Mouse (Mus musculus): ENCODE results near the gene Cck. TPM values are rescaled to one million over a fixed set of nuclear protein-coding genes. Genes with fewer than 3 reads are reported as not detected.

Cck gene
- 149 and 150 TPM in 2 replicates for polyA plus RNA-seq (2015; fragmentation: Nextera tagmentation; extraction: Ambion mirVana)

DNA sequence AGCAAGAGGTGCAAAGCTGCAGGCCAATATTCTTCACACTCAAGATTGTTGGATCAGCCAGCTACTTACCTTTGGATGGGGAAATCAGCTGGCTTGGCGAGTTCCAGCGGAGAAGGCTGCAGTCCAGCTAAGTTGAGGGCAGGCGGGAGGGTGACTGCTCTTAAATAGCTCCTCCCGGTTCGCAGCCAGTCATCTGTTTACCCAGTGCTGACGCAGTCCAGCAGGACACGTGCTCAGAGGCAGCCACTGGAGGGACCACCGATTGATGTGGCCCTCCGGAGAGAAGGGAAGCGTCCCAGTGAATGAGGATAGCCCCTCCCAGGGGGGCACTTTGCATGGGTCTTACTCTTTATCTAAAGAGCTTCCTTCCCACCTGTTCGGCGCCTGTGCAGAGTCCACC is at the start of gene Cck:
TSS of gene Cck (minus strand) at position 166 of the 400 bp plus-strand sequence.

Other genes with a start within 250 kb of the Cck start
- gene Ulk4, start 218.5 kb downstream of the Cck start, polyA plus RNA-seq (2015; fragmentation: Nextera tagmentation; extraction: Ambion mirVana): 72.4 and 81.1 TPM in 2 replicates
- 47.8 and 51.4 TPM in 2 replicates for gene Trak1, start 198.2 kb downstream of the Cck start, polyA plus RNA-seq (2015; fragmentation: Nextera tagmentation; extraction: Ambion mirVana)
- gene Lyzl4, start 146.4 kb upstream of the Cck start, polyA plus RNA-seq (2015; fragmentation: Nextera tagmentation; extraction: Ambion mirVana): 0.39 and 0.43 TPM in 2 replicates
- gene Vipr1, start 147.0 kb upstream of the Cck start, polyA plus RNA-seq (2015; fragmentation: Nextera tagmentation; extraction: Ambion mirVana): 0.40 and 0.57 TPM in 2 replicates
- gene Sec22c, start 209.8 kb upstream of the Cck start, polyA plus RNA-seq (2015; fragmentation: Nextera tagmentation; extraction: Ambion mirVana): 18.5 and 21.0 TPM in 2 replicates
- gene Ss18l2, start 214.6 kb upstream of the Cck start, polyA plus RNA-seq (2015; fragmentation: Nextera tagmentation; extraction: Ambion mirVana): 239 and 284 TPM in 2 replicates
- 41.3 and 45.5 TPM in 2 replicates for gene Nktr, start 223.5 kb upstream of the Cck start, polyA plus RNA-seq (2015; fragmentation: Nextera tagmentation; extraction: Ambion mirVana)

Measured in neural tube, postnatal 0 days (tissue).